Mouse (Mus musculus): ENCODE results near the gene Ola1. TPM values are rescaled to one million over a fixed set of nuclear protein-coding genes. Genes with fewer than 3 reads are reported as not detected.
A peak's percentile ranks its signal among the peaks of the same experiment; 100 is the strongest.

The Ola1 gene
- polyA plus RNA-seq, 1 experiment from 2014 or later, result 101 TPM

DNA sequence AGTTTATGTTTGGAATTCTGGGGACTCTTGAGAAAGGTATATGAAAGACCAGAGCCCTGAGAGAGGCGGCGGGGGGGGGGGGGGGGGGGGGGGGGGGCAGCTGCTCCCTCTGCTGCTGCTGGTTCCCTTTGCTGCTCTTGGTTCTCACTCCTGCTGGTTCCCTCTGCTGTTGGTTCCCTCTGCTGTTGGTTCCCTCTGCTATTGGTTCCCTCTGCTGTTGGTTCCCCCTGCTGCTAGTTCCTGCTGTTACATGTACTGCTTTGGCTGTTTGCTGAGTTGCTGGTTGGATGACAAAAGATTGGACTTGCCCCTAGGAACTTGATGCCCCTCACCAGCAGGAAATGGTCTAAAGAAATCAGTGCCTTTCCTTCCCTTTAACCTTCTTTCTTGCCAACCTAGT lies 138.6 kb downstream of the Ola1 start:
- H3K27ac ChIP-seq (replicated peaks), result no peak overlapping the region
- H3K36me3 ChIP-seq (replicated peaks), result no peaks in the 10 kb centered on the region
- H3K4me3 ChIP-seq, result no peak overlapping the region
- 0 out of 2 replicates have a peak, but pooled peaks cover 3% of the 10 kb centered on the region for H3K9me3 ChIP-seq
- DNase-seq (ENCODE audit: low spot score), result no peak
- peaks cover 15% of the 10 kb centered on the region for H3K4me1 ChIP-seq
- no CpG with 5 or more reads among the region's 2 CpGs for WGBS
- peaks cover 8% of the 10 kb centered on the region; the same call in 1 of the 2 replicates for H3K27me3 ChIP-seq (replicated peaks; ENCODE audit: low read depth, poor library complexity, severe bottlenecking)

- 0 out of 2 replicates have a peak, but pooled peaks cover 3% of the 10 kb centered on the region for H3K9me3 ChIP-seq
- no peaks in the 10 kb centered on the region for H3K36me3 ChIP-seq (replicated peaks)
- 73% methylated on average over 15 of the region's 15 CpGs for WGBS
- peaks cover 8% of the 10 kb centered on the region; the same call in 1 of the 2 replicates for H3K27me3 ChIP-seq (replicated peaks; ENCODE audit: low read depth, poor library complexity, severe bottlenecking)
- H3K4me3 ChIP-seq, result no peak overlapping the region
- H3K4me1 ChIP-seq, result peaks cover 14% of the 10 kb centered on the region
- no peak for DNase-seq (ENCODE audit: low spot score)
- no peak overlapping the region for H3K27ac ChIP-seq (replicated peaks)
Observed at GRCm38 (mm10) chr2:73079311-73079710, 139.4 kb downstream of the Ola1 start.

GRCm38 (mm10) chr2:73073811-73074472 lies 144.8 kb downstream of the Ola1 start:
- 91% methylated on average over 11 of the region's 11 CpGs for WGBS
- 0 out of 2 replicates have a peak, but pooled peaks cover 3% of the 10 kb centered on the region for H3K9me3 ChIP-seq

GRCm38 (mm10) chr2:73071201-73071600 lies 147.5 kb downstream of the Ola1 start:
- Histone ChIP-seq H3K9me3 (no peaks in the 10 kb centered on the region), H3K27ac (replicated peaks) (no peak overlapping the region), H3K36me3 (replicated peaks) (no peaks in the 10 kb centered on the region), H3K4me3 (no peak overlapping the region), H3K27me3 (replicated peaks; ENCODE audit: low read depth, poor library complexity, severe bottlenecking) (peaks cover 11% of the 10 kb centered on the region), H3K4me1 (peaks cover 19% of the 10 kb centered on the region)
- no peak for DNase-seq (ENCODE audit: low spot score)
- WGBS, result 80% methylated on average over 2 of the region's 2 CpGs

More at GRCm38 (mm10) chr2:73073811-73074472, 144.8 kb downstream of the Ola1 start:
- Histone ChIP-seq H3K4me3 (no peak overlapping the region), H3K4me1 (peaks cover 8% of the 10 kb centered on the region), H3K27ac (replicated peaks) (no peak overlapping the region), H3K27me3 (replicated peaks; ENCODE audit: low read depth, poor library complexity, severe bottlenecking) (peaks cover 11% of the 10 kb centered on the region), H3K36me3 (replicated peaks) (no peaks in the 10 kb centered on the region)
- DNase-seq (ENCODE audit: low spot score), result no peak

- no peak for DNase-seq (ENCODE audit: low spot score)
- peaks cover 22% of the 10 kb centered on the region for H3K4me1 ChIP-seq
- peaks cover 11% of the 10 kb centered on the region for H3K27me3 ChIP-seq (replicated peaks; ENCODE audit: low read depth, poor library complexity, severe bottlenecking)
- no peaks in the 10 kb centered on the region for H3K36me3 ChIP-seq (replicated peaks)
- no peak overlapping the region for H3K4me3 ChIP-seq
- 50% methylated on average over 10 of the region's 10 CpGs for WGBS
- no peak overlapping the region for H3K27ac ChIP-seq (replicated peaks)
- no peaks in the 10 kb centered on the region for H3K9me3 ChIP-seq
Observed at GRCm38 (mm10) chr2:73070449-73071076, 148.2 kb downstream of the Ola1 start.

- H3K9me3 ChIP-seq, result no peaks in the 10 kb centered on the region
- no peaks in the 10 kb centered on the region for H3K36me3 ChIP-seq (replicated peaks)
- 91% methylated on average over 7 of the region's 7 CpGs for WGBS
- peaks cover 11% of the 10 kb centered on the region for H3K27me3 ChIP-seq (replicated peaks; ENCODE audit: low read depth, poor library complexity, severe bottlenecking)
- no peak overlapping the region for H3K27ac ChIP-seq (replicated peaks)
- DNase-seq (ENCODE audit: low spot score), result no peak
- no peak overlapping the region for H3K4me3 ChIP-seq
- H3K4me1 ChIP-seq, result peaks cover 22% of the 10 kb centered on the region
Observed at GRCm38 (mm10) chr2:73069223-73069825, 149.4 kb downstream of the Ola1 start.

DNA sequence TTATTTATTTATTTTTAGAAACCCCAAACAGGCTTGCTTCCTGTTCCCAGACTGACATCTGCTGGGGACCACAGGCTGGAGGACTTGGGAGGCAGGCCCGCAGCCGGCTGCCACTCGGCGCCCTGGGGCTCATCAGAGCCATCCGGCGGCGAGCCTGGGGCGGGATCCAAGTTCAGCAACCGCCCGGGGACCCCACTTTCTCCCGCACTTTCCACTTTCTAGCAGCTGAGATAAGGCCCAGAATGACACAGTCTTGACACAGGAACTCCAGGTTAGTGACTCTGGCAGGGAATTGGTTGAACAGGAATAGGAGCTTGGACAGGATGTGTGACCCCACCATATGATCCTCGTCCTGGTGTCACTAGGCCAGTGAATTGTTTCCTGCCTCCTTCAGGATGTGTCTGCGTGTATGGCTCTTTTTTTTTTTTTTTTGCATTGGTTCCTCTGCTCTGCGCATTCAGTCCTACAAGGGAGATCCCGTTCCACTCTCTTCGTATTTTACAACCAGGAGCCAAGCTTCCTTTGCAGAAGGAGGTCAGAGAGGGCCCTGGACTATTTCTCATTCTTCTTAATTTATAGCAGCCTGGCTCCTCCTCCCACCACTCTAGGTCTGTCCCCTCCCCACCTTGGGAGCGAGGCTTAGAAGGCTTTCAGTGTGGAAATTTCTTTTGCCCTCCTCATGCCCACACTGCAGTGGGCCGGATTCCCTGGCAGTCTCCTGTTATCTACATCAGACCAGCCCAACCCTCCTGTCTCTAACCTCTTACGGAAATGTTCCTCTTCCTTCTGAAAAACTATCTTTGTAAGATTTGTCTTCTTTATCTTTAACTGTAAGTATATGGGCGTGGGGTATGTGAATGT lies 152.2 kb downstream of the Ola1 start:
- DNase-seq (ENCODE audit: low spot score), result peak; percentile 66
- Histone ChIP-seq H3K9me3 (no peaks in the 10 kb centered on the region), H3K36me3 (replicated peaks) (no peaks in the 10 kb centered on the region), H3K4me1 (peaks cover 14% of the 10 kb centered on the region), H3K27me3 (replicated peaks; ENCODE audit: low read depth, poor library complexity, severe bottlenecking) (0 out of 2 replicates have a peak, but pooled peaks cover 7% of the 10 kb centered on the region), H3K27ac (replicated peaks) (peak overlapping the region; percentile 42; the same call in 1 of the 2 replicates), H3K4me3 (peak overlapping the region; percentile 33)
- 23% methylated on average over 20 of the region's 20 CpGs for WGBS

GRCm38 (mm10) chr2:73063911-73064619 lies 154.7 kb downstream of the Ola1 start:
- no peak for DNase-seq (ENCODE audit: low spot score)
- Histone ChIP-seq H3K4me3 (no peak overlapping the region), H3K4me1 (peaks cover 18% of the 10 kb centered on the region), H3K27me3 (replicated peaks; ENCODE audit: low read depth, poor library complexity, severe bottlenecking) (0 out of 2 replicates have a peak, but pooled peaks cover 4% of the 10 kb centered on the region), H3K27ac (replicated peaks) (no peak overlapping the region), H3K36me3 (replicated peaks) (no peaks in the 10 kb centered on the region), H3K9me3 (no peaks in the 10 kb centered on the region)
- 78% methylated on average over 14 of the region's 14 CpGs for WGBS

DNA sequence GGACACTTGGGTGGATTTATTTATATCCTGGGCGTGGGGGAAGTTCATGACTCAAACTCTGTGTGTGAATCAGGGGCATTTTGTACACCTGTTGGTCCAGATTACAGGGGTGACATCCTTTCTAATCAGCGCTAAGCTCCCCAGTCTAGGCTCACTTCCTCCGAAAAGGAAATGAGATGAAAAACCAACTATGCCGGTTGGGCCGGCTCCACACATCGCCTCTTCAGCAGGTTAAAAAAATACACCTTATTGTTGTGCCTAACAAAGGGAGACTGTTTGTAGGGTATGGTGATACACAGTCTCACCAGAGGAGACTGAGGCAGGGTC lies 158.5 kb downstream of the Ola1 start:
- Histone ChIP-seq H3K4me1 (0 out of 2 replicates have a peak, but pooled peaks cover 4% of the 10 kb centered on the region), H3K9me3 (no peaks in the 10 kb centered on the region), H3K27ac (replicated peaks) (no peak overlapping the region), H3K27me3 (replicated peaks; ENCODE audit: low read depth, poor library complexity, severe bottlenecking) (0 out of 2 replicates have a peak, but pooled peaks cover 4% of the 10 kb centered on the region), H3K36me3 (replicated peaks) (no peaks in the 10 kb centered on the region), H3K4me3 (no peak overlapping the region)
- no peak for DNase-seq (ENCODE audit: low spot score)
- 66% methylated on average over 6 of the region's 6 CpGs for WGBS

- peak; percentile 47 for DNase-seq (ENCODE audit: low spot score)
Observed at GRCm38 (mm10) chr2:73059550-73060258, 159.0 kb downstream of the Ola1 start.

GRCm38 (mm10) chr2:73058344-73058743 lies 160.4 kb downstream of the Ola1 start:
- WGBS, result 89% methylated on average over 1 of the region's 1 CpGs
- no peak for DNase-seq (ENCODE audit: low spot score)
- Histone ChIP-seq H3K9me3 (no peaks in the 10 kb centered on the region), H3K36me3 (replicated peaks) (no peaks in the 10 kb centered on the region), H3K4me3 (no peak overlapping the region), H3K4me1 (0 out of 2 replicates have a peak, but pooled peaks cover 4% of the 10 kb centered on the region), H3K27ac (replicated peaks) (no peak overlapping the region), H3K27me3 (replicated peaks; ENCODE audit: low read depth, poor library complexity, severe bottlenecking) (0 out of 2 replicates have a peak, but pooled peaks cover 4% of the 10 kb centered on the region)

More at GRCm38 (mm10) chr2:73059550-73060258, 159.0 kb downstream of the Ola1 start:
- Histone ChIP-seq H3K27ac (replicated peaks) (no peak overlapping the region), H3K27me3 (replicated peaks; ENCODE audit: low read depth, poor library complexity, severe bottlenecking) (0 out of 2 replicates have a peak, but pooled peaks cover 4% of the 10 kb centered on the region), H3K36me3 (replicated peaks) (no peaks in the 10 kb centered on the region), H3K4me1 (0 out of 2 replicates have a peak, but pooled peaks cover 4% of the 10 kb centered on the region), H3K9me3 (no peaks in the 10 kb centered on the region), H3K4me3 (no peak overlapping the region)
- 37% methylated on average over 12 of the region's 12 CpGs for WGBS

Measured in embryonic facial prominence, embryonic 10.5 days (tissue).